Mouse (Mus musculus): ENCODE results near the gene Aplp2.
"Not testable (repeated sequence)": the region's sequence is repeated elsewhere in the genome, so short reads cannot be mapped to it uniquely, and the experiment has no call there.

The Aplp2 gene

GRCm38 (mm10) chr9:31181291-31182085, 30.1 kb downstream of the Aplp2 start:
- DNase-seq (ENCODE audit: low read depth, low spot score): no peak

GRCm38 (mm10) chr9:31177692-31178091, 33.9 kb downstream of the Aplp2 start:
- DNase-seq (ENCODE audit: low read depth, low spot score): no peak

GRCm38 (mm10) chr9:31176379-31177130, 35.1 kb downstream of the Aplp2 start:
- DNase-seq (ENCODE audit: low read depth, low spot score): peak; percentile 62

- DNase-seq (ENCODE audit: low read depth, low spot score): no peak
These were observed 35.6 kb downstream of the Aplp2 start for GRCm38 (mm10) chr9:31175978-31176377.

- no peak for DNase-seq (ENCODE audit: low read depth, low spot score)
These were observed 36.3 kb downstream of the Aplp2 start for GRCm38 (mm10) chr9:31175346-31175745.

GRCm38 (mm10) chr9:31168356-31169093, 43.1 kb downstream of the Aplp2 start:
- DNase-seq (ENCODE audit: low read depth, low spot score): no peak

GRCm38 (mm10) chr9:31167305-31167704, 44.3 kb downstream of the Aplp2 start:
- no peak for DNase-seq (ENCODE audit: low read depth, low spot score)

- DNase-seq (ENCODE audit: low read depth, low spot score): not testable (repeated sequence)
These were observed 46.1 kb downstream of the Aplp2 start for GRCm38 (mm10) chr9:31165505-31165904.

GRCm38 (mm10) chr9:31163327-31163726, 48.3 kb downstream of the Aplp2 start:
- peak; percentile 23 for DNase-seq (ENCODE audit: low read depth, low spot score)

- DNase-seq (ENCODE audit: low read depth, low spot score): no peak
These were observed 48.7 kb downstream of the Aplp2 start for GRCm38 (mm10) chr9:31162911-31163310.

GRCm38 (mm10) chr9:31159910-31160309, 51.7 kb downstream of the Aplp2 start:
- DNase-seq (ENCODE audit: low read depth, low spot score): no peak

GRCm38 (mm10) chr9:31156594-31156993, 55.0 kb downstream of the Aplp2 start:
- no peak for DNase-seq (ENCODE audit: low read depth, low spot score)

- DNase-seq (ENCODE audit: low read depth, low spot score): peak; percentile 37
These were observed 60.6 kb downstream of the Aplp2 start for GRCm38 (mm10) chr9:31151050-31151449.

- DNase-seq (ENCODE audit: low read depth, low spot score): no peak
These were observed 63.5 kb downstream of the Aplp2 start for GRCm38 (mm10) chr9:31148135-31148534.

GRCm38 (mm10) chr9:31145272-31145925, 66.2 kb downstream of the Aplp2 start:
- DNase-seq (ENCODE audit: low read depth, low spot score): no peak

GRCm38 (mm10) chr9:31142924-31143323, 68.7 kb downstream of the Aplp2 start:
- DNase-seq (ENCODE audit: low read depth, low spot score): no peak

GRCm38 (mm10) chr9:31133131-31133530, 78.5 kb downstream of the Aplp2 start:
- no peak for DNase-seq (ENCODE audit: low read depth, low spot score)

GRCm38 (mm10) chr9:31131205-31131968, 80.2 kb downstream of the Aplp2 start, which contains the start of gene St14:
St14 (minus strand) TSS chr9:31131853.
- DNase-seq (ENCODE audit: low read depth, low spot score): no peak

GRCm38 (mm10) chr9:31130357-31131204, 81.0 kb downstream of the Aplp2 start:
- no peak for DNase-seq (ENCODE audit: low read depth, low spot score)

- DNase-seq (ENCODE audit: low read depth, low spot score): no peak
These were observed 81.7 kb downstream of the Aplp2 start for GRCm38 (mm10) chr9:31129956-31130355.
